Mouse (Mus musculus) limb, embryonic 14.5 days (tissue): ENCODE results near the gene Cct5. TPM values are rescaled to one million over a fixed set of nuclear protein-coding genes. Genes with fewer than 3 reads are reported as not detected.
A peak's percentile ranks its signal among the peaks of the same experiment; 100 is the strongest.

Experiments used
- ATAC-seq: fragments of 200-750 bp; cut with Nextera tagmentation; 2 replicates; pipeline ENCODE4 v1.8.0; 2017; ENCODE audit warnings: low read depth, moderate number of reproducible peaks, moderate TSS enrichment; ENCODE audit not compliant: low FRiP score
- DNase-seq: peaks from one replicate; pipeline ENCODE4 v3.0.0-alpha.2; 2015; ENCODE audit warnings: low spot score
- H3K27ac ChIP-seq: fragments of 300-500 bp; sonication (generic); replicated peaks from 2 replicates; pipeline ENCODE4 v1.5.1; 2014; ENCODE audit warnings: low read depth, mild to moderate bottlenecking, low read length, moderate library complexity, mixed read lengths
- H3K27me3 ChIP-seq: fragments of 300-500 bp; sonication (generic); 2 replicates; pipeline ENCODE4 v1.6.1; 2014; ENCODE audit warnings: low read length, mixed read lengths; ENCODE audit not compliant: control insufficient read depth, insufficient read depth
- H3K36me3 ChIP-seq: fragments of 300-500 bp; sonication (generic); 2 replicates; pipeline ENCODE4 v1.6.1; 2014; ENCODE audit warnings: mild to moderate bottlenecking, low read length, moderate library complexity, mixed read lengths; ENCODE audit not compliant: control insufficient read depth, insufficient read depth
- H3K4me1 ChIP-seq: fragments of 300-500 bp; sonication (generic); 2 replicates; pipeline ENCODE4 v1.6.1; 2014; ENCODE audit warnings: antibody characterized with exemption, low read length, mixed read lengths; ENCODE audit not compliant: control insufficient read depth, insufficient read depth
- H3K4me2 ChIP-seq: fragments of 300-500 bp; sonication (generic); replicated peaks from 2 replicates; pipeline ENCODE4 v1.6.1; 2014; ENCODE audit warnings: low read depth, mild to moderate bottlenecking, low read length, moderate library complexity; ENCODE audit not compliant: severe bottlenecking
- H3K4me3 ChIP-seq: fragments of 300-500 bp; sonication (generic); replicated peaks from 2 replicates; pipeline ENCODE4 v1.5.1; 2014; ENCODE audit warnings: low read length
- H3K9ac ChIP-seq: fragments of 300-500 bp; sonication (generic); 2 replicates; pipeline ENCODE4 v1.6.1; 2014; ENCODE audit warnings: mild to moderate bottlenecking, low read depth, low read length, moderate library complexity; ENCODE audit not compliant: severe bottlenecking
- H3K9me3 ChIP-seq: fragments of 300-500 bp; sonication (generic); 2 replicates; pipeline ENCODE4 v1.6.1; 2016; ENCODE audit warnings: low read length; ENCODE audit not compliant: control insufficient read depth
- POLR2A ChIP-seq: fragments of 200-500 bp; IDR thresholded peaks from 2 replicates; pipeline ENCODE4 v1.8.0; 2012; ENCODE audit warnings: inconsistent platforms, mild to moderate bottlenecking, moderate library complexity, borderline replicate concordance; ENCODE audit not compliant: insufficient read depth, insufficient read length; ENCODE audit errors: extremely low read depth
- WGBS: fragments of 180-500 bp; shearing (Covaris S2); extraction: QIAGEN DNeasy Blood & Tissue Kit; methylation state at CpG from one replicate; pipeline ENCODE4 v1.1.7; 2014; 5-methylcytosine and 5-hydroxymethylcytosine counted together
- polyA plus RNA-seq, 2 experiments: library from polyadenylated mRNA; depleted of rRNA in 1 of 2; stranded (reverse) in 1 of 2; unstranded in 1 of 2; fragments of >200 nt; fragmentation: Nextera tagmentation in 1 of 2; extraction: Ambion mirVana in 1 of 2; gene quantifications; 2 replicates each; pipeline versions ENCODE4 v1.2.1 to v1.2.3; 2012 to 2014

The Cct5 gene
- polyA plus RNA-seq, 2 experiments, result 328 to 505 TPM

GRCm38 (mm10) chr15:31588989-31589640 lies 12.5 kb downstream of the Cct5 start:
- peaks cover 3% of the 10 kb centered on the region; the same call in 1 of the 2 replicates for H3K4me1 ChIP-seq
- no peak overlapping the region for H3K4me2 ChIP-seq
- H3K9ac ChIP-seq, result no peak overlapping the region
- peaks cover 51% of the 10 kb centered on the region for H3K36me3 ChIP-seq
- no peak overlapping the region for H3K4me3 ChIP-seq
- DNase-seq, result no peak
- no peaks in the 10 kb centered on the region for H3K9me3 ChIP-seq
- whole genome bisulfite sequencing, result 63% methylated on average over 8 of the region's 8 CpGs
- no peak for TF ChIP-seq POLR2A
- H3K27ac ChIP-seq, result no peak overlapping the region
- ATAC-seq, result peak; percentile 43
- no peaks in the 10 kb centered on the region for H3K27me3 ChIP-seq

GRCm38 (mm10) chr15:31587789-31588188 lies 13.8 kb downstream of the Cct5 start:
- WGBS, result 70% methylated on average over 2 of the region's 2 CpGs
- H3K9ac ChIP-seq, result no peak overlapping the region
- H3K27ac ChIP-seq, result no peak overlapping the region
- H3K4me3 ChIP-seq, result no peak overlapping the region
- peaks cover 3% of the 10 kb centered on the region; the same call in 1 of the 2 replicates for H3K4me1 ChIP-seq
- no peak overlapping the region for H3K4me2 ChIP-seq
- TF ChIP-seq POLR2A, result no peak
- DNase-seq, result no peak
- H3K9me3 ChIP-seq, result no peaks in the 10 kb centered on the region
- no peaks in the 10 kb centered on the region for H3K27me3 ChIP-seq
- peaks cover 38% of the 10 kb centered on the region for H3K36me3 ChIP-seq
- ATAC-seq, result no peak

- DNase-seq (peak; percentile 85), ATAC-seq (peak; percentile 54; the same call in 1 of the 2 replicates)
- H3K9ac ChIP-seq, result no peak overlapping the region
- TF ChIP-seq POLR2A, result no peak
- no peak overlapping the region for H3K27ac ChIP-seq
- H3K27me3 ChIP-seq, result no peaks in the 10 kb centered on the region
- H3K4me3 ChIP-seq, result no peak overlapping the region
- WGBS, result 10% methylated on average over 4 of the region's 4 CpGs
- H3K4me2 ChIP-seq, result no peak overlapping the region
- H3K4me1 ChIP-seq, result peaks cover 3% of the 10 kb centered on the region; the same call in 1 of the 2 replicates
- no peaks in the 10 kb centered on the region for H3K9me3 ChIP-seq
- H3K36me3 ChIP-seq, result peaks cover 25% of the 10 kb centered on the region
Observed at GRCm38 (mm10) chr15:31586519-31586918, 15.1 kb downstream of the Cct5 start.

GRCm38 (mm10) chr15:31586088-31586487 lies 15.5 kb downstream of the Cct5 start:
- Histone ChIP-seq H3K4me1 (peaks cover 3% of the 10 kb centered on the region; the same call in 1 of the 2 replicates), H3K9ac (no peak overlapping the region), H3K9me3 (no peaks in the 10 kb centered on the region), H3K36me3 (peaks cover 21% of the 10 kb centered on the region), H3K27ac (no peak overlapping the region), H3K4me2 (no peak overlapping the region), H3K4me3 (no peak overlapping the region), H3K27me3 (no peaks in the 10 kb centered on the region)
- TF ChIP-seq POLR2A, result no peak
- DNase-seq, result no peak
- WGBS, result 90% methylated on average over 5 of the region's 5 CpGs
- no peak for ATAC-seq

- ATAC-seq, result no peak
- H3K9ac ChIP-seq, result no peak overlapping the region
- H3K27me3 ChIP-seq, result no peaks in the 10 kb centered on the region
- no peak for DNase-seq
- no peaks in the 10 kb centered on the region for H3K9me3 ChIP-seq
- peaks cover 13% of the 10 kb centered on the region for H3K36me3 ChIP-seq
- 80% methylated on average over 7 of the region's 7 CpGs for WGBS
- H3K4me1 ChIP-seq, result peaks cover 3% of the 10 kb centered on the region; the same call in 1 of the 2 replicates
- TF ChIP-seq POLR2A, result no peak
- no peak overlapping the region for H3K4me3 ChIP-seq
- no peak overlapping the region for H3K27ac ChIP-seq
- no peak overlapping the region for H3K4me2 ChIP-seq
Observed at GRCm38 (mm10) chr15:31585238-31585637, 16.4 kb downstream of the Cct5 start.
